Mouse (Mus musculus): ENCODE results near the gene Nudt15. TPM values are rescaled to one million over a fixed set of nuclear protein-coding genes. Genes with fewer than 3 reads are reported as not detected.
"Not testable (repeated sequence)": the region's sequence is repeated elsewhere in the genome, so short reads cannot be mapped to it uniquely, and the experiment has no call there.

Gene Nudt15
- polyA plus RNA-seq (2015; fragmentation: Nextera tagmentation; extraction: Ambion mirVana) = 8.3 and 8.5 TPM in 2 replicates

- Histone ChIP-seq H3K9me3 (no peaks in the 10 kb centered on the region), H3K9ac (replicated peaks) (no peak within 1 kb of the TSS), H3K36me3 (no peaks in the 10 kb centered on the region), H3K27me3 (no peaks in the 10 kb centered on the region), H3K4me3 (no peak within 1 kb of the TSS), H3K4me1 (peaks cover 5% of the 10 kb centered on the region; the same call in 1 of the 2 replicates), H3K27ac (replicated peaks) (no peak within 1 kb of the TSS), H3K4me2 (replicated peaks) (no peak within 1 kb of the TSS)
- 91% methylated on average over 3 of the region's 3 CpGs for WGBS
- ATAC-seq (replicated peaks) = no peak
Observed at GRCm38 (mm10) chr14:73548051-73548450, at the start of gene Nudt15. Gene Nudt15 (minus strand): TSS chr14:73548242.

- H3K36me3 ChIP-seq = peaks cover 39% of the 10 kb centered on the region
- no peak overlapping the region for H3K9ac ChIP-seq (replicated peaks)
Observed at GRCm38 (mm10) chr14:73592166-73592565, 44.1 kb upstream of the Nudt15 start.

GRCm38 (mm10) chr14:73588080-73588479 is 40.0 kb upstream of the Nudt15 start:
- H3K36me3 ChIP-seq = peaks cover 24% of the 10 kb centered on the region
- H3K4me1 ChIP-seq = no peaks in the 10 kb centered on the region
- H3K9ac ChIP-seq (replicated peaks) = no peak overlapping the region
- no peak overlapping the region for H3K4me2 ChIP-seq (replicated peaks)
- no peaks in the 10 kb centered on the region for H3K9me3 ChIP-seq
- WGBS = 91% methylated on average over 1 of the region's 1 CpGs
- H3K27ac ChIP-seq (replicated peaks) = no peak overlapping the region
- H3K4me3 ChIP-seq = no peak overlapping the region
- no peak for ATAC-seq (replicated peaks)
- no peaks in the 10 kb centered on the region for H3K27me3 ChIP-seq

More at GRCm38 (mm10) chr14:73592166-73592565, 44.1 kb upstream of the Nudt15 start:
- no peak overlapping the region for H3K4me3 ChIP-seq
- H3K27ac ChIP-seq (replicated peaks) = no peak overlapping the region
- 71% methylated on average over 1 of the region's 1 CpGs for WGBS
- H3K4me2 ChIP-seq (replicated peaks) = no peak overlapping the region
- no peak for ATAC-seq (replicated peaks)
- no peaks in the 10 kb centered on the region for H3K9me3 ChIP-seq
- H3K27me3 ChIP-seq = no peaks in the 10 kb centered on the region
- no peaks in the 10 kb centered on the region for H3K4me1 ChIP-seq

GRCm38 (mm10) chr14:73576336-73576735 is 28.3 kb upstream of the Nudt15 start:
- H3K9ac ChIP-seq (replicated peaks) = no peak overlapping the region
- no peak for ATAC-seq (replicated peaks)

GRCm38 (mm10) chr14:73574053-73574452 is 26.0 kb upstream of the Nudt15 start:
- no peak overlapping the region for H3K27ac ChIP-seq (replicated peaks)
- ATAC-seq (replicated peaks) = no peak
- no peaks in the 10 kb centered on the region for H3K4me1 ChIP-seq
- H3K36me3 ChIP-seq = peaks cover 17% of the 10 kb centered on the region
- no peaks in the 10 kb centered on the region for H3K9me3 ChIP-seq
- H3K9ac ChIP-seq (replicated peaks) = no peak overlapping the region
- H3K4me2 ChIP-seq (replicated peaks) = no peak overlapping the region
- no peak overlapping the region for H3K4me3 ChIP-seq
- 94% methylated on average over 5 of the region's 5 CpGs for WGBS
- H3K27me3 ChIP-seq = no peaks in the 10 kb centered on the region

More at GRCm38 (mm10) chr14:73576336-73576735, 28.3 kb upstream of the Nudt15 start:
- Histone ChIP-seq H3K27ac (replicated peaks) (no peak overlapping the region), H3K36me3 (peaks cover 13% of the 10 kb centered on the region), H3K4me1 (no peaks in the 10 kb centered on the region), H3K27me3 (no peaks in the 10 kb centered on the region), H3K4me2 (replicated peaks) (no peak overlapping the region), H3K4me3 (no peak overlapping the region), H3K9me3 (no peaks in the 10 kb centered on the region)

GRCm38 (mm10) chr14:73571143-73571542 is 23.1 kb upstream of the Nudt15 start:
- H3K9me3 ChIP-seq = no peaks in the 10 kb centered on the region
- H3K4me2 ChIP-seq (replicated peaks) = no peak overlapping the region
- H3K27ac ChIP-seq (replicated peaks) = no peak overlapping the region
- no peaks in the 10 kb centered on the region for H3K27me3 ChIP-seq
- no peak overlapping the region for H3K9ac ChIP-seq (replicated peaks)
- 90% methylated on average over 4 of the region's 4 CpGs for WGBS
- no peaks in the 10 kb centered on the region for H3K4me1 ChIP-seq
- H3K4me3 ChIP-seq = no peak overlapping the region
- peaks cover 19% of the 10 kb centered on the region for H3K36me3 ChIP-seq
- ATAC-seq (replicated peaks) = no peak

GRCm38 (mm10) chr14:73569831-73570230 is 21.8 kb upstream of the Nudt15 start:
- peaks cover 19% of the 10 kb centered on the region for H3K36me3 ChIP-seq
- WGBS = 92% methylated on average over 4 of the region's 4 CpGs
- not testable (repeated sequence) for H3K9me3 ChIP-seq; H3K9ac ChIP-seq (replicated peaks); H3K27ac ChIP-seq (replicated peaks); H3K4me3 ChIP-seq; H3K4me2 ChIP-seq (replicated peaks); H3K4me1 ChIP-seq; ATAC-seq (replicated peaks); H3K27me3 ChIP-seq

GRCm38 (mm10) chr14:73553122-73553696 is 5.2 kb upstream of the Nudt15 start:
- Histone ChIP-seq H3K4me3 (peak overlapping the region; percentile 81), H3K9me3 (no peaks in the 10 kb centered on the region), H3K27me3 (no peaks in the 10 kb centered on the region), H3K9ac (replicated peaks) (peak overlapping the region; percentile 85), H3K27ac (replicated peaks) (peak overlapping the region; percentile 75), H3K36me3 (peaks cover 7% of the 10 kb centered on the region; the same call in 1 of the 2 replicates), H3K4me1 (peaks cover 23% of the 10 kb centered on the region), H3K4me2 (replicated peaks) (peak overlapping the region; percentile 62)
- under 1% methylated on average over 10 of the region's 10 CpGs for WGBS
- no peak; the same call in 1 of the 2 replicates for ATAC-seq (replicated peaks)

GRCm38 (mm10) chr14:73552341-73553121 is 4.5 kb upstream of the Nudt15 start:
- H3K4me2 ChIP-seq (replicated peaks) = peak overlapping the region; percentile 62
- no peaks in the 10 kb centered on the region for H3K27me3 ChIP-seq
- H3K4me1 ChIP-seq = peaks cover 23% of the 10 kb centered on the region
- peak overlapping the region; percentile 85 for H3K9ac ChIP-seq (replicated peaks)
- H3K4me3 ChIP-seq = peak overlapping the region; percentile 81
- WGBS = 4% methylated on average over 61 of the region's 61 CpGs
- H3K36me3 ChIP-seq = peaks cover 7% of the 10 kb centered on the region; the same call in 1 of the 2 replicates
- ATAC-seq (replicated peaks) = peak; percentile 97
- no peaks in the 10 kb centered on the region for H3K9me3 ChIP-seq
- peak overlapping the region; percentile 75 for H3K27ac ChIP-seq (replicated peaks)

GRCm38 (mm10) chr14:73551164-73551563 is 3.1 kb upstream of the Nudt15 start:
- H3K9me3 ChIP-seq = no peaks in the 10 kb centered on the region
- WGBS = 76% methylated on average over 6 of the region's 6 CpGs
- ATAC-seq (replicated peaks) = no peak

GRCm38 (mm10) chr14:73550732-73551131 is 2.7 kb upstream of the Nudt15 start:
- 31% methylated on average over 8 of the region's 8 CpGs for WGBS
- Histone ChIP-seq H3K4me2 (replicated peaks) (no peak overlapping the region), H3K4me3 (no peak overlapping the region), H3K36me3 (no peaks in the 10 kb centered on the region), H3K9me3 (no peaks in the 10 kb centered on the region), H3K9ac (replicated peaks) (no peak overlapping the region), H3K27ac (replicated peaks) (no peak overlapping the region), H3K27me3 (no peaks in the 10 kb centered on the region), H3K4me1 (peaks cover 23% of the 10 kb centered on the region)
- no peak for ATAC-seq (replicated peaks)

More at GRCm38 (mm10) chr14:73551164-73551563, 3.1 kb upstream of the Nudt15 start:
- Histone ChIP-seq H3K4me1 (peaks cover 23% of the 10 kb centered on the region), H3K27ac (replicated peaks) (no peak overlapping the region), H3K27me3 (no peaks in the 10 kb centered on the region), H3K9ac (replicated peaks) (no peak overlapping the region), H3K4me2 (replicated peaks) (no peak overlapping the region), H3K4me3 (no peak overlapping the region), H3K36me3 (no peaks in the 10 kb centered on the region)

GRCm38 (mm10) chr14:73550291-73550690 is 2.2 kb upstream of the Nudt15 start:
- no peak for ATAC-seq (replicated peaks)
- no peak overlapping the region for H3K27ac ChIP-seq (replicated peaks)
- no peak overlapping the region for H3K4me2 ChIP-seq (replicated peaks)
- H3K4me1 ChIP-seq = peaks cover 23% of the 10 kb centered on the region
- WGBS = 52% methylated on average over 3 of the region's 3 CpGs
- H3K27me3 ChIP-seq = no peaks in the 10 kb centered on the region
- no peak overlapping the region for H3K4me3 ChIP-seq
- H3K9ac ChIP-seq (replicated peaks) = no peak overlapping the region
- H3K36me3 ChIP-seq = no peaks in the 10 kb centered on the region
- no peaks in the 10 kb centered on the region for H3K9me3 ChIP-seq

Data from forebrain, embryonic 15.5 days (tissue).